Mouse (Mus musculus) cortical plate, adult 2 months (tissue): ENCODE data around the gene Sept7. TPM values are rescaled to one million over a fixed set of nuclear protein-coding genes. Genes with fewer than 3 reads are reported as not detected.

Experiments used
- H3K27ac ChIP-seq: fragments of 200-500 bp; 2 replicates; pipeline ENCODE4 v1.5.1; 2012; ENCODE audit warnings: low read length, control low read depth, inconsistent platforms; ENCODE audit not compliant: insufficient read depth
- H3K4me1 ChIP-seq: fragments of 200-500 bp; 2 replicates; pipeline ENCODE4 v1.6.1; 2011; ENCODE audit warnings: low read length; ENCODE audit not compliant: control insufficient read depth, insufficient read depth
- H3K4me3 ChIP-seq: fragments of 200-500 bp; 2 replicates; pipeline ENCODE4 v1.5.1; 2011; ENCODE audit warnings: mild to moderate bottlenecking, low read length, control low read depth; ENCODE audit not compliant: insufficient read depth
- CTCF ChIP-seq: fragments of 200-500 bp; IDR thresholded peaks from 2 replicates; pipeline ENCODE4 v1.5.1; 2011; ENCODE audit warnings: mild to moderate bottlenecking, control low read depth, low read length; ENCODE audit not compliant: insufficient read depth; ENCODE audit errors: extremely low read depth
- POLR2A ChIP-seq: fragments of 200-500 bp; IDR thresholded peaks from 2 replicates; pipeline ENCODE4 v1.6.1; 2011; ENCODE audit warnings: mild to moderate bottlenecking, low read length, control low read depth; ENCODE audit not compliant: insufficient read depth; ENCODE audit errors: extremely low read depth
- polyA plus RNA-seq: library from polyadenylated mRNA; depleted of rRNA; stranded (reverse); fragments of >200 nt; gene quantifications from 2 replicates; pipeline ENCODE4 v1.2.3, GENCODE M21; 2012

The Sept7 gene
- polyA plus RNA-seq, 1 experiment = 335 TPM

- Histone ChIP-seq H3K4me3 (peak overlapping the region; percentile 95), H3K4me1 (no peaks in the 10 kb centered on the region; the same call in 1 of the 2 replicates), H3K27ac (peak overlapping the region; percentile 97)
- 0 out of 2 replicates have a peak, but pooled peaks have one; percentile 22 for TF ChIP-seq CTCF
- TF ChIP-seq POLR2A = peak; percentile 65
Observed at GRCm38 (mm10) chr9:25252759-25253477, 679 bp downstream of the Sept7 start.

- Histone ChIP-seq H3K4me1 (no peaks in the 10 kb centered on the region; the same call in 1 of the 2 replicates), H3K27ac (peak overlapping the region; percentile 97), H3K4me3 (peak overlapping the region; percentile 95)
- TF ChIP-seq POLR2A = no peak
- TF ChIP-seq CTCF = no peak
Observed at GRCm38 (mm10) chr9:25253478-25253824, 1.2 kb downstream of the Sept7 start.

- Histone ChIP-seq H3K4me3 (no peak overlapping the region), H3K4me1 (peaks cover 2% of the 10 kb centered on the region)
Observed at GRCm38 (mm10) chr9:25260411-25260810, 8.2 kb downstream of the Sept7 start.

DNA sequence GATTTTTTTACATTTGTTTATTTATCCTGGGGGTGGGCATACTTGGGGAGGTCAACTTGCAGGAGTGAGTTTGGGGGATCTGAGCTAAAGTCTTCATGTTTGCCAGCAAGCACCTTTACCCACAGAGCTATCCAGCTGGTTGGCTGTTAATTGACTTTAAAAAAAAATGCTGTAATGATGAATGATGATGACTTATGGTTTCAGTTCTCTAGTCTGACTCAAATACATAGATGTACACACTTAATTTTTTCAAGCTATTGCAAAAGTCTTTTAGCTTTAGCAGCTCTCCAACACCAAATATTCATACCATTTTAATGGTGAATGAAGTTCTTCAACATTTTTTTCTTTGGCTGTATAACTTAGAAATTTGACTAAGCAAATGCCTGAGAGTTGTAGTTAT, 8.7 kb downstream of the Sept7 start:
- TF ChIP-seq POLR2A (no peak), CTCF (no peak)
- no peak overlapping the region for H3K27ac ChIP-seq
- peaks cover 2% of the 10 kb centered on the region for H3K4me1 ChIP-seq
- no peak overlapping the region for H3K4me3 ChIP-seq

More at GRCm38 (mm10) chr9:25260411-25260810, 8.2 kb downstream of the Sept7 start:
- no peak for TF ChIP-seq POLR2A
- no peak for TF ChIP-seq CTCF
- no peak overlapping the region for H3K27ac ChIP-seq

- Histone ChIP-seq H3K4me3 (no peak overlapping the region), H3K27ac (no peak overlapping the region), H3K4me1 (peaks cover 2% of the 10 kb centered on the region)
- TF ChIP-seq POLR2A (no peak), CTCF (no peak)
Observed at GRCm38 (mm10) chr9:25262087-25262486, 9.8 kb downstream of the Sept7 start.

GRCm38 (mm10) chr9:25265795-25266194, 13.6 kb downstream of the Sept7 start:
- no peaks in the 10 kb centered on the region; the same call in 1 of the 2 replicates for H3K4me1 ChIP-seq
- TF ChIP-seq POLR2A (no peak), CTCF (no peak)

GRCm38 (mm10) chr9:25267133-25267532, 14.9 kb downstream of the Sept7 start:
- Histone ChIP-seq H3K4me3 (no peak overlapping the region), H3K27ac (no peak overlapping the region), H3K4me1 (no peaks in the 10 kb centered on the region; the same call in 1 of the 2 replicates)
- TF ChIP-seq POLR2A (no peak), CTCF (no peak)

More at GRCm38 (mm10) chr9:25265795-25266194, 13.6 kb downstream of the Sept7 start:
- H3K27ac ChIP-seq = no peak overlapping the region
- H3K4me3 ChIP-seq = no peak overlapping the region

DNA sequence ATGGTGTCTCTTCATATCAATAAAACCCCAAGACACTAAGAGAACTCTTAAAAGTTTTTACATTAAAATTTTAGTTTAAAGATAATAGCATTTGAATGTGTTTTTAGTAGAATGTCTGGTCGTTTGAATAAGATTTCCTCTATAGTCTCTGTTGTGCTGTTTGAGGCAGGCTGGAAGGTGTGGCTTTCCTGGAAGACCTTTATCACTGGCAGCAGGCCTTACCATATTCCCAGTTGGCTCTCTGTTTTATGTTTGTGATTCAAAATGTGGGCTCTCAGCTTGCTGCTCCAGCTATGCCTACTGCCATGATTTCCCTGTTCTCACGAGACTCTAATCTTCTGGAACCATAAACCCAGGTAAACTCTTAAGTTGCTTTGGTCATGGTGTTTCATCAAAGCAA, 15.3 kb downstream of the Sept7 start:
- Histone ChIP-seq H3K4me1 (no peaks in the 10 kb centered on the region; the same call in 1 of the 2 replicates), H3K27ac (no peak overlapping the region)
- TF ChIP-seq POLR2A (no peak), CTCF (no peak)

GRCm38 (mm10) chr9:25271902-25272301, 19.7 kb downstream of the Sept7 start:
- Histone ChIP-seq H3K4me3 (no peak overlapping the region), H3K27ac (no peak overlapping the region), H3K4me1 (peaks cover 1% of the 10 kb centered on the region; the same call in 1 of the 2 replicates)
- TF ChIP-seq CTCF (no peak), POLR2A (no peak)

More for the DNA sequence above, 15.3 kb downstream of the Sept7 start:
- H3K4me3 ChIP-seq = no peak overlapping the region

GRCm38 (mm10) chr9:25289796-25290195, 37.6 kb downstream of the Sept7 start:
- no peak for TF ChIP-seq POLR2A
- TF ChIP-seq CTCF = no peak
- no peak overlapping the region for H3K4me3 ChIP-seq
- H3K27ac ChIP-seq = no peak overlapping the region
- H3K4me1 ChIP-seq = no peaks in the 10 kb centered on the region
